Mouse (Mus musculus): Measurements from ENCODE around the gene Banp. TPM values are rescaled to one million over a fixed set of nuclear protein-coding genes. Genes with fewer than 3 reads are reported as not detected.

Banp gene
- total RNA-seq, 1 experiment, result 53.8 TPM

- peaks cover 0 to 16% of the 10 kb centered on the region in 2 experiments; a peak in 1 of 4 replicates for H3K4me1 ChIP-seq (ENCODE audit: control insufficient read depth in 2 of 2, insufficient read depth in 2 of 2, low read length in 2 of 2, poor library complexity in 1 of 2)
- H3K27ac ChIP-seq (ENCODE audit: insufficient read depth, low read depth, low read length, poor library complexity, severe bottlenecking), result no peak within 1 kb of the TSS
- DNase-seq (ENCODE audit: low read depth, low spot score), result no peak
- no peaks in the 10 kb centered on the region for H3K9me3 ChIP-seq (ENCODE audit: control insufficient read depth, insufficient read depth, low read depth, low read length)
- no peak for TF ChIP-seq ZC3H11A (IDR thresholded peaks at IDR 0.05; ENCODE audit: borderline replicate concordance, low read depth, low read length)
- no peak for TF ChIP-seq HCFC1 (IDR thresholded peaks at IDR 0.05; ENCODE audit: borderline replicate concordance, insufficient read depth, low read length)
- no peak for TF ChIP-seq MAFK (IDR thresholded peaks at IDR 0.05; ENCODE audit: insufficient read depth, low read depth, low read length)
- TF ChIP-seq CHD2 (IDR thresholded peaks at IDR 0.05; ENCODE audit: low read depth, low read length), result no peak
- no peak for TF ChIP-seq ZNF384 (IDR thresholded peaks at IDR 0.05; ENCODE audit: low read depth, low read length)
- H3K36me3 ChIP-seq (ENCODE audit: control insufficient read depth, insufficient read depth, low read length, poor library complexity, severe bottlenecking), result no peaks in the 10 kb centered on the region
- no peak within 1 kb of the TSS for H3K4me3 ChIP-seq (ENCODE audit: insufficient read depth in 1 of 2, low read depth in 1 of 2, low read length in 2 of 2, poor library complexity in 1 of 2, severe bottlenecking in 1 of 2)
- in situ Hi-C loops (cut with MboI; ENCODE audit: low sequenced_read_pairs in 2 of 2, unreplicated experiment in 2 of 2), result no loop called here
- H3K9ac ChIP-seq (ENCODE audit: insufficient read depth, low read depth, low read length, poor library complexity, severe bottlenecking), result no peak within 1 kb of the TSS
Observed at GRCm38 (mm10) chr8:121944831-121945230, 4.7 kb upstream of the Banp start, which contains the start of gene Car5a. Gene Car5a (minus strand): TSS chr8:121944904.

- no peak for TF ChIP-seq CHD2 (IDR thresholded peaks at IDR 0.05; ENCODE audit: low read depth, low read length)
- TF ChIP-seq MAFK (IDR thresholded peaks at IDR 0.05; ENCODE audit: insufficient read depth, low read depth, low read length), result no peak
- no peak for TF ChIP-seq HCFC1 (IDR thresholded peaks at IDR 0.05; ENCODE audit: borderline replicate concordance, insufficient read depth, low read length)
- no peak for TF ChIP-seq ZC3H11A (IDR thresholded peaks at IDR 0.05; ENCODE audit: borderline replicate concordance, low read depth, low read length)
- TF ChIP-seq ZNF384 (IDR thresholded peaks at IDR 0.05; ENCODE audit: low read depth, low read length), result no peak
- Histone ChIP-seq H3K9ac (ENCODE audit: insufficient read depth, low read depth, low read length, poor library complexity, severe bottlenecking) (no peak overlapping the region), H3K36me3 (ENCODE audit: control insufficient read depth, insufficient read depth, low read length, poor library complexity, severe bottlenecking) (no peaks in the 10 kb centered on the region), H3K9me3 (ENCODE audit: control insufficient read depth, insufficient read depth, low read depth, low read length) (no peaks in the 10 kb centered on the region), H3K27ac (ENCODE audit: insufficient read depth, low read depth, low read length, poor library complexity, severe bottlenecking) (no peak overlapping the region), H3K4me3 (ENCODE audit: insufficient read depth in 1 of 2, low read depth in 1 of 2, low read length in 2 of 2, poor library complexity in 1 of 2, severe bottlenecking in 1 of 2) (no peak overlapping the region), H3K4me1 (ENCODE audit: control insufficient read depth in 2 of 2, insufficient read depth in 2 of 2, low read length in 2 of 2, poor library complexity in 1 of 2) (peaks cover 0 to 16% of the 10 kb centered on the region in 2 experiments; a peak in 1 of 4 replicates)
- in situ Hi-C loops (cut with MboI; ENCODE audit: low sequenced_read_pairs in 2 of 2, unreplicated experiment in 2 of 2), result no loop called here
- no peak for DNase-seq (ENCODE audit: low read depth, low spot score)
Observed at GRCm38 (mm10) chr8:121946351-121946750, 3.2 kb upstream of the Banp start.

DNA sequence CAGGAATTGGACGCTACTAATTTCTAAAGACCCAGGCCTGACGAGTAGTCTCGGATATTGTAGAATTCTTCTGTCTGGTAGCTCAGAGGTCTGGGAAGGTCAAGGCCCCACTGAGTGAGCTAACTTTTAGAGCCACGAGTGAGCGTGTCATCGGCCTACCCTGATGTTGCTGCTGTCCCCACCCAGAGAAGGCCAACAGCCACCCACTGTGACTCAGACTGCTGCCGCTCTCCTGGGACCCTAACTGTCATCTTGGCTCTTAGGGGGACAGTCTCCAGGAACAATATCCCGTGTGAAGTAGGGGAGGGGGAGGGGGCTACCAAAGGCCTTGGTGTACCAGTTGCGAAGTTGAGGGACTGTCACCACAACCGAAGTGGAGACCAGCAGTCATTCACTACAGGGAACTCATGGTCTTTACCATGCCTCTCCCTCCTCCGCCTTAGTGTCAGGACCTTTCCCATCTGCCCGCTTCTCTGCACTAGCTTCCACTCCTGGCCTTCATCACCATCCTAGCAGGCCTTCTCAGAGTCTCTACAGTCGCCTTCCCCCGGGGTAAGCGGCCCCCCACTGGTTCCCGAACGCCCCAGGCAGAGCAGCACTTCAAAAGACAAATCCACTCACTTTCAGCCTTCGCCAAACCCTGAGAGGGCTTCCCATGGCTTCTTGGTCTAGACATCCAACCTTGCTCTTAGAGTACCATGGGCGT is 2.4 kb upstream of the Banp start:
- H3K4me3 ChIP-seq (ENCODE audit: insufficient read depth in 1 of 2, low read depth in 1 of 2, low read length in 2 of 2, poor library complexity in 1 of 2, severe bottlenecking in 1 of 2), result peak overlapping the region; percentile 42 to 61

GRCm38 (mm10) chr8:121947753-121948141 is 1.8 kb upstream of the Banp start:
- Histone ChIP-seq H3K36me3 (ENCODE audit: control insufficient read depth, insufficient read depth, low read length, poor library complexity, severe bottlenecking) (peaks cover 2% of the 10 kb centered on the region; the same call in 1 of the 2 replicates), H3K4me1 (ENCODE audit: control insufficient read depth in 2 of 2, insufficient read depth in 2 of 2, low read length in 2 of 2, poor library complexity in 1 of 2) (peaks cover 0 to 22% of the 10 kb centered on the region in 2 experiments; a peak in 1 of 4 replicates), H3K9ac (ENCODE audit: insufficient read depth, low read depth, low read length, poor library complexity, severe bottlenecking) (peak overlapping the region; percentile 74), H3K4me3 (ENCODE audit: insufficient read depth in 1 of 2, low read depth in 1 of 2, low read length in 2 of 2, poor library complexity in 1 of 2, severe bottlenecking in 1 of 2) (peak overlapping the region; percentile 57 to 61), H3K27ac (ENCODE audit: insufficient read depth, low read depth, low read length, poor library complexity, severe bottlenecking) (0 out of 2 replicates have a peak overlapping the region, but pooled peaks have one; percentile 8), H3K9me3 (ENCODE audit: control insufficient read depth, insufficient read depth, low read depth, low read length) (no peaks in the 10 kb centered on the region)
- TF ChIP-seq CHD2 (IDR thresholded peaks at IDR 0.05; ENCODE audit: low read depth, low read length) (peak; percentile 39; the same call in 1 of the 2 replicates), ZC3H11A (IDR thresholded peaks at IDR 0.05; ENCODE audit: borderline replicate concordance, low read depth, low read length) (no peak)
- DNase-seq (ENCODE audit: low read depth, low spot score), result peak; percentile 93
- in situ Hi-C loops (cut with MboI; ENCODE audit: low sequenced_read_pairs in 2 of 2, unreplicated experiment in 2 of 2), result no loop called here

More for the DNA sequence above, 2.4 kb upstream of the Banp start:
- Histone ChIP-seq H3K9ac (ENCODE audit: insufficient read depth, low read depth, low read length, poor library complexity, severe bottlenecking) (peak overlapping the region; percentile 66), H3K4me1 (ENCODE audit: control insufficient read depth in 2 of 2, insufficient read depth in 2 of 2, low read length in 2 of 2, poor library complexity in 1 of 2) (peaks cover 0 to 18% of the 10 kb centered on the region in 2 experiments; a peak in 1 of 4 replicates), H3K9me3 (ENCODE audit: control insufficient read depth, insufficient read depth, low read depth, low read length) (no peaks in the 10 kb centered on the region), H3K36me3 (ENCODE audit: control insufficient read depth, insufficient read depth, low read length, poor library complexity, severe bottlenecking) (no peaks in the 10 kb centered on the region), H3K27ac (ENCODE audit: insufficient read depth, low read depth, low read length, poor library complexity, severe bottlenecking) (no peak overlapping the region)
- no peak for TF ChIP-seq MAFK (IDR thresholded peaks at IDR 0.05; ENCODE audit: insufficient read depth, low read depth, low read length)
- no peak for TF ChIP-seq CHD2 (IDR thresholded peaks at IDR 0.05; ENCODE audit: low read depth, low read length)
- TF ChIP-seq ZNF384 (IDR thresholded peaks at IDR 0.05; ENCODE audit: low read depth, low read length), result no peak
- no peak for TF ChIP-seq HCFC1 (IDR thresholded peaks at IDR 0.05; ENCODE audit: borderline replicate concordance, insufficient read depth, low read length)
- TF ChIP-seq ZC3H11A (IDR thresholded peaks at IDR 0.05; ENCODE audit: borderline replicate concordance, low read depth, low read length), result no peak
- in situ Hi-C loops (cut with MboI; ENCODE audit: low sequenced_read_pairs in 2 of 2, unreplicated experiment in 2 of 2), result no loop called here
- no peak for DNase-seq (ENCODE audit: low read depth, low spot score)
